Mouse (Mus musculus) hindbrain, embryonic 11.5 days (tissue): ENCODE measurements at regions not wholly inside any gene's neighbourhood (a gene's known extent, or its start where the extent isn't known, plus 50 kb on each side); places are given as distances from the start of the nearest gene placed in this dataset.

Experiments
- ATAC-seq: fragments of 200-750 bp; cut with Nextera tagmentation; 2 replicates; pipeline ENCODE4 v1.8.0; 2017; ENCODE audit warnings: mild to moderate bottlenecking, moderate TSS enrichment, moderate library complexity; ENCODE audit not compliant: low FRiP score
- DNase-seq: peaks from one replicate; pipeline ENCODE4 v3.0.0-alpha.2; 2015; ENCODE audit warnings: low spot score
- H3K27ac ChIP-seq: fragments of 300-500 bp; sonication (generic); 2 replicates; pipeline ENCODE4 v1.5.1; 2014; ENCODE audit warnings: mild to moderate bottlenecking, low read depth, low read length
- H3K27me3 ChIP-seq: fragments of 300-500 bp; sonication (generic); 2 replicates; pipeline ENCODE4 v1.6.1; 2014; ENCODE audit warnings: mild to moderate bottlenecking, low read length, moderate library complexity, mixed read lengths; ENCODE audit not compliant: control insufficient read depth, insufficient read depth
- H3K36me3 ChIP-seq: fragments of 300-500 bp; sonication (generic); 2 replicates; pipeline ENCODE4 v1.6.1; 2014; ENCODE audit warnings: mild to moderate bottlenecking, low read length, moderate library complexity, mixed read lengths; ENCODE audit not compliant: control insufficient read depth, insufficient read depth
- H3K4me1 ChIP-seq: fragments of 300-500 bp; sonication (generic); replicated peaks from 2 replicates; pipeline ENCODE4 v1.6.1; 2014; ENCODE audit warnings: low read length, mixed read lengths; ENCODE audit not compliant: control insufficient read depth, insufficient read depth
- H3K4me2 ChIP-seq: fragments of 300-500 bp; sonication (generic); replicated peaks from 2 replicates; pipeline ENCODE4 v1.6.1; 2014; ENCODE audit warnings: mild to moderate bottlenecking, low read depth, low read length
- H3K4me3 ChIP-seq: fragments of 300-500 bp; sonication (generic); 2 replicates; pipeline ENCODE4 v1.5.1; 2014; ENCODE audit warnings: low read depth, low read length
- H3K9ac ChIP-seq: fragments of 300-500 bp; sonication (generic); 2 replicates; pipeline ENCODE4 v1.6.1; 2014; ENCODE audit warnings: low read depth, low read length
- H3K9me3 ChIP-seq: fragments of 300-500 bp; sonication (generic); 2 replicates; pipeline ENCODE4 v1.6.1; 2016; ENCODE audit warnings: low read length; ENCODE audit not compliant: control insufficient read depth
- WGBS: fragments of 180-500 bp; shearing (Covaris S2); extraction: QIAGEN DNeasy Blood & Tissue Kit; methylation state at CpG from one replicate; pipeline ENCODE4 v1.1.7; 2014; 5-methylcytosine and 5-hydroxymethylcytosine counted together

- no peaks in the 10 kb centered on the region for H3K9me3 ChIP-seq
- no peak overlapping the region for H3K4me3 ChIP-seq
- H3K4me2 ChIP-seq = no peak overlapping the region
- H3K36me3 ChIP-seq = no peaks in the 10 kb centered on the region
- no peak for ATAC-seq
- H3K27ac ChIP-seq = 0 out of 2 replicates have a peak overlapping the region, but pooled peaks have one; percentile 51
- no peaks in the 10 kb centered on the region for H3K4me1 ChIP-seq
- DNase-seq = no peak
- H3K9ac ChIP-seq = no peak overlapping the region
- WGBS = 71% methylated on average over 9 of the region's 9 CpGs
- H3K27me3 ChIP-seq = no peaks in the 10 kb centered on the region
Observed at GRCm38 (mm10) chr12:77060766-77061561, 99.0 kb upstream of the Max start.

GRCm38 (mm10) chr12:77060060-77060695 lies 98.2 kb upstream of the Max start:
- no peak overlapping the region for H3K4me2 ChIP-seq
- DNase-seq = peak; percentile 54
- WGBS = 26% methylated on average over 16 of the region's 16 CpGs
- H3K27ac ChIP-seq = 0 out of 2 replicates have a peak overlapping the region, but pooled peaks have one; percentile 51
- H3K36me3 ChIP-seq = no peaks in the 10 kb centered on the region
- no peaks in the 10 kb centered on the region for H3K27me3 ChIP-seq
- no peak overlapping the region for H3K9ac ChIP-seq
- H3K4me1 ChIP-seq = no peaks in the 10 kb centered on the region
- no peak for ATAC-seq
- H3K9me3 ChIP-seq = no peaks in the 10 kb centered on the region
- H3K4me3 ChIP-seq = no peak overlapping the region

GRCm38 (mm10) chr12:77059679-77060059 lies 97.7 kb upstream of the Max start:
- WGBS = 78% methylated on average over 4 of the region's 4 CpGs
- H3K4me3 ChIP-seq = no peak overlapping the region
- no peak for ATAC-seq
- H3K4me1 ChIP-seq = no peaks in the 10 kb centered on the region
- no peaks in the 10 kb centered on the region for H3K27me3 ChIP-seq
- DNase-seq = no peak
- H3K36me3 ChIP-seq = no peaks in the 10 kb centered on the region
- no peaks in the 10 kb centered on the region for H3K9me3 ChIP-seq
- H3K9ac ChIP-seq = no peak overlapping the region
- no peak overlapping the region for H3K27ac ChIP-seq
- no peak overlapping the region for H3K4me2 ChIP-seq

DNA sequence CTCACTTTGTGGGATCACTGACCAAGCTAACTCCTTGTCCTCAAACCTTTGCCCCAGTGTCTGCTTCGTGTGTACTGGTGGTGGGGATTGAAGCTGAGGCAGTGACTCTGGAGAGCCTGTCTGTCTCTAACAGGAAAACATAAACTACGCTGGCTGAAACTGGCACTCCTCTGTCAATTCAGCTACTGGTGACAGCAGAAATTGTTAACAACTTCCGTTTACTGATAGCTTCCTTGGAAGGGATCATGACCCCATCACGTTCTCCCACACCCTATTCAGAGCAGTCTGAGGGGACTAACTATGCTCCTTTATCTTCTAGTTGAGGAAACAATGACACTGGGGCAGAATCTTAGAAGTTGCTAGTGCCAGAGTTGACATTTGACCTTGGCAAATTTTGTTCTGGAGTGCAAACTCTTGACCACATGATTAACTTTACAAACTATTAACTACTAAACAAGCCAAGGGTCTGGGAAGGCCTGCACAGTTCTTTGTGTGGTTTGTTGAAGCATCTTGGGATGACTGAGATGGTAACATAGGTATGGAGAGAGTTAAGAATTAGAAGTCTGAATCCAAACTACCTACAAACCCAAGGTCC lies 96.7 kb upstream of the Max start:
- WGBS = 23% methylated on average over 4 of the region's 4 CpGs
- H3K27me3 ChIP-seq = no peaks in the 10 kb centered on the region

DNA sequence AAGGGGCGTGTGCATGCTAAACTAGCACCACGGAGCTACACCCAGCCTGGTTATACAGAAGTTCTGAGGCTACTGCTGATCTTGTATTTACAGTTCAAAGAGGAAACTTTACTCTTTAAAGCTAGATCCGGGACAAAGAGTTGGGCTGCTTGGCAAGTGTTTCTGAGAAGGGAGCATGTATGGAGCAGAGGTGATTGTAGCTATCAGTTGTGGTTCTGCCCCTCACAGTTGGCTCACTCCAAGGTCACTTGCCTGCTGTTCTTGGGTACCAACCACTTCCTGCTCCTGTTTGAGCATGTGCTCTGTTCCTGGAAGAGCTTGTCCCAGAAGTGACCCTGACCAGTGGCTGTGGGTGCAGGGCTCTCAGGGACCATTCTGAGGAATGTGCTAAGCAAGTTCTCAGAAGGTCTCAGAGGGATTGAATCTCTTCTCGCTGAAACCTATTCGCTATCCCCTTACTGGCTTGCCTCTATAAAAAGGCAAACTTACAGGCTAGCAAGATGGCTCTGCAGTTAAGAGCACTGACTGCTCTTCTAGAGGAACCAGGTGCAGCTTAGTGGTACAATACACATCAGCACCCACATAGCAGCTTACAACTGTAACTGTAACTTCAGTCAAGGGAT lies 94.9 kb upstream of the Max start:
- DNase-seq (no peak), ATAC-seq (no peak)
- no peak overlapping the region for H3K4me2 ChIP-seq
- H3K9ac ChIP-seq = no peak overlapping the region
- H3K4me1 ChIP-seq = no peaks in the 10 kb centered on the region
- H3K4me3 ChIP-seq = no peak overlapping the region
- H3K36me3 ChIP-seq = no peaks in the 10 kb centered on the region
- H3K27ac ChIP-seq = no peak overlapping the region
- no peaks in the 10 kb centered on the region for H3K27me3 ChIP-seq
- WGBS = 76% methylated on average over 5 of the region's 5 CpGs
- H3K9me3 ChIP-seq = no peaks in the 10 kb centered on the region

More for the DNA sequence above, 96.7 kb upstream of the Max start:
- no peak for ATAC-seq
- Histone ChIP-seq H3K36me3 (no peaks in the 10 kb centered on the region), H3K4me3 (no peak overlapping the region), H3K4me1 (no peaks in the 10 kb centered on the region), H3K27ac (no peak overlapping the region), H3K9me3 (no peaks in the 10 kb centered on the region), H3K9ac (no peak overlapping the region), H3K4me2 (no peak overlapping the region)
- no peak for DNase-seq

GRCm38 (mm10) chr12:77054700-77055099 lies 92.7 kb upstream of the Max start:
- Histone ChIP-seq H3K9ac (no peak overlapping the region), H3K4me2 (no peak overlapping the region), H3K36me3 (no peaks in the 10 kb centered on the region), H3K4me3 (no peak overlapping the region), H3K9me3 (no peaks in the 10 kb centered on the region), H3K27ac (no peak overlapping the region), H3K27me3 (no peaks in the 10 kb centered on the region), H3K4me1 (no peaks in the 10 kb centered on the region)
- ATAC-seq (no peak), DNase-seq (no peak)
- 92% methylated on average over 5 of the region's 5 CpGs for WGBS

DNA sequence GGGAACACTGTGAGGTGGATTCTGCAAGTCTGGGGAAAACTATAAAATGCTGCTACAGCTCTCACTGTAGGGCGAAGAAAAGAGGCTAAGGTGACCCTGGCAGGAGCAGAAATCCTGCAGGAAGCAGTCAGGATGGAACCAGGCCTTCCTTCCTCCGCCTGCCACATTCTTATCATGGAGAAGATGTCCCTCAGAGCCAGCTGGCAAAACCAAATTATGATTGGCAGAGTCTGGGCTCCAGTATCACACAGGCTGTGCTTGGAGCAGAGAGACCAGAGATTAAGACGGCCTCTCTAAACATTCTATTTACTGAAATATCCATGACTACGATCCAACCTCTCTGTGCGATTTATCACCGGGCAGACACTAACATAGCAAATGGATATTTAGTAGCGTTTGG lies 92.2 kb upstream of the Max start:
- Histone ChIP-seq H3K9me3 (no peaks in the 10 kb centered on the region), H3K4me3 (no peak overlapping the region), H3K4me2 (no peak overlapping the region), H3K4me1 (no peaks in the 10 kb centered on the region), H3K9ac (no peak overlapping the region), H3K27me3 (no peaks in the 10 kb centered on the region), H3K36me3 (no peaks in the 10 kb centered on the region), H3K27ac (no peak overlapping the region)
- ATAC-seq = no peak
- DNase-seq = no peak
- 97% methylated on average over 7 of the region's 7 CpGs for WGBS

- no peaks in the 10 kb centered on the region for H3K9me3 ChIP-seq
- ATAC-seq = no peak
- WGBS = 72% methylated on average over 6 of the region's 6 CpGs
- H3K27me3 ChIP-seq = no peaks in the 10 kb centered on the region
- no peak overlapping the region for H3K4me2 ChIP-seq
- H3K4me3 ChIP-seq = no peak overlapping the region
- peak; percentile 46 for DNase-seq
- H3K4me1 ChIP-seq = no peaks in the 10 kb centered on the region
- H3K36me3 ChIP-seq = no peaks in the 10 kb centered on the region
- no peak overlapping the region for H3K27ac ChIP-seq
- no peak overlapping the region for H3K9ac ChIP-seq
Observed at GRCm38 (mm10) chr12:77052853-77053252, 90.9 kb upstream of the Max start.
